Mouse (Mus musculus): ENCODE measurements at regions not wholly inside any gene's neighbourhood (a gene's known extent, or its start where the extent isn't known, plus 50 kb on each side); places are given as distances from the start of the nearest gene placed in this dataset.

GRCm38 (mm10) chr12:12528478-12528981, 266.6 kb downstream of the Fam49a start:
- no peak for ATAC-seq (replicated peaks; ENCODE audit: low FRiP score, poor library complexity, severe bottlenecking)

GRCm38 (mm10) chr12:12527766-12528477, 266.0 kb downstream of the Fam49a start:
- no peak for ATAC-seq (replicated peaks; ENCODE audit: low FRiP score, poor library complexity, severe bottlenecking)

- no peak for ATAC-seq (replicated peaks; ENCODE audit: low FRiP score, poor library complexity, severe bottlenecking)
These were observed 265.4 kb downstream of the Fam49a start for GRCm38 (mm10) chr12:12527366-12527765.

- ATAC-seq (replicated peaks; ENCODE audit: low FRiP score, poor library complexity, severe bottlenecking), result no peak
These were observed 258.4 kb downstream of the Fam49a start for GRCm38 (mm10) chr12:12520311-12520852.

- ATAC-seq (replicated peaks; ENCODE audit: low FRiP score, poor library complexity, severe bottlenecking), result no peak
These were observed 256.6 kb downstream of the Fam49a start for GRCm38 (mm10) chr12:12518490-12519070.

- ATAC-seq (replicated peaks; ENCODE audit: low FRiP score, poor library complexity, severe bottlenecking), result no peak
These were observed 255.1 kb downstream of the Fam49a start for GRCm38 (mm10) chr12:12517020-12517419.

- no peak for ATAC-seq (replicated peaks; ENCODE audit: low FRiP score, poor library complexity, severe bottlenecking)
These were observed 248.8 kb downstream of the Fam49a start for GRCm38 (mm10) chr12:12510764-12511163.

GRCm38 (mm10) chr12:12509164-12509937, 247.4 kb downstream of the Fam49a start:
- ATAC-seq (replicated peaks; ENCODE audit: low FRiP score, poor library complexity, severe bottlenecking), result no peak

GRCm38 (mm10) chr12:12508487-12509125, 246.7 kb downstream of the Fam49a start:
- no peak for ATAC-seq (replicated peaks; ENCODE audit: low FRiP score, poor library complexity, severe bottlenecking)

- ATAC-seq (replicated peaks; ENCODE audit: low FRiP score, poor library complexity, severe bottlenecking), result no peak
These were observed 244.7 kb downstream of the Fam49a start for GRCm38 (mm10) chr12:12506671-12507070.

GRCm38 (mm10) chr12:12505590-12505989, 243.7 kb downstream of the Fam49a start:
- ATAC-seq (replicated peaks; ENCODE audit: low FRiP score, poor library complexity, severe bottlenecking), result no peak

- no peak for ATAC-seq (replicated peaks; ENCODE audit: low FRiP score, poor library complexity, severe bottlenecking)
These were observed 238.0 kb downstream of the Fam49a start for GRCm38 (mm10) chr12:12499903-12500302.

GRCm38 (mm10) chr12:12498621-12499020, 236.7 kb downstream of the Fam49a start:
- ATAC-seq (replicated peaks; ENCODE audit: low FRiP score, poor library complexity, severe bottlenecking), result no peak

- ATAC-seq (replicated peaks; ENCODE audit: low FRiP score, poor library complexity, severe bottlenecking), result 0 out of 2 replicates have a peak, but pooled peaks have one; percentile 6
These were observed 235.4 kb downstream of the Fam49a start for GRCm38 (mm10) chr12:12497277-12497841.

- ATAC-seq (replicated peaks; ENCODE audit: low FRiP score, poor library complexity, severe bottlenecking), result peak; percentile 82
These were observed 234.7 kb downstream of the Fam49a start for GRCm38 (mm10) chr12:12496593-12497141.

GRCm38 (mm10) chr12:12490173-12490572, 228.2 kb downstream of the Fam49a start:
- no peak for ATAC-seq (replicated peaks; ENCODE audit: low FRiP score, poor library complexity, severe bottlenecking)

GRCm38 (mm10) chr12:12488090-12488489, 226.2 kb downstream of the Fam49a start:
- peak; percentile 96 for ATAC-seq (replicated peaks; ENCODE audit: low FRiP score, poor library complexity, severe bottlenecking)

GRCm38 (mm10) chr12:12486656-12487356, 224.9 kb downstream of the Fam49a start:
- no peak for ATAC-seq (replicated peaks; ENCODE audit: low FRiP score, poor library complexity, severe bottlenecking)
